ENCODE assay signal across 14 mouse cellular contexts in the genomic region with DNA sequence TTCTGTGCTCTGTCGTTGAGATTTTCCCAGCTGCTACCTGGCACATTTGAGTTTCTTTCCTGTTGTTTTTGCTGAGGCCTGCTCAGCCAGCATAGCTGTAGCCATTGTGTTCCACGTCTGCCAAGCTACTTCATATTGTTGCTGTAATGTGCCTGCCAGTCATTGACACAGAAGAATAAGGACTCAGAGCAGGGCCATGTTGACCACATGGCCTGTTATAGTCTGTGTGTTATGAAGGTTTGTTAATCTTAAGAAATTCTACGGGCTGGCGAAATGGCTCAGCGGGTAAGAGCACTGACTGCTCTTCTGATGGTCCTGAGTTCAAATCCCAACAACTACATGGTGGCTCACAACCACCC. TPM values are rescaled to one million over a fixed set of nuclear protein-coding genes. Genes with fewer than 3 reads are reported as not detected.
DNase-seq lines count a peak whose midpoint lies in the region; ATAC-seq and TF ChIP-seq lines count a peak whose summit lies in the region.
"Had no signal": no experiment of that assay in that cellular context is flagged by ENCODE, and none has a peak within 500 bp of the region (broad histone marks: within the 10 kb centered on the region; RNA-seq: fewer than 3 reads in every experiment).

No protein-coding gene starts in this region.

- peak; percentile 32 for DNase-seq in embryo, embryonic 10 days (ENCODE audit: low spot score)
- DNase-seq in embryo, embryonic 11 days = no peak
- no peak for DNase-seq in lung, embryonic 14.5 days
- DNase-seq in lung, postnatal 10 days = no peak
- DNase-seq in hindbrain, embryonic 10.5 days (ENCODE audit: low spot score) = peak; percentile 21
- DNase-seq in adipocyte (ENCODE audit: low spot score) = no peak
- no peak for DNase-seq in left cerebral cortex, postnatal 4 days
- DNase-seq: adrenal gland, adult 8-10 months; cerebellum, adult 11-12 months; heart, postnatal 4 days had no signal

- peak overlapping the region; percentile 51 for H3K27ac ChIP-seq in lung, embryonic 14.5 days (ENCODE audit: low read depth)
- peak overlapping the region; percentile 91 for H3K27ac ChIP-seq in hindbrain, embryonic 10.5 days
- H3K27ac ChIP-seq in neural tube, embryonic 14.5 days (ENCODE audit: low read depth, low read length) = 0 out of 2 replicates have a peak overlapping the region, but pooled peaks have one; percentile 7

- H3K4me1 ChIP-seq in lung, embryonic 14.5 days (ENCODE audit: insufficient read depth) = no peaks in the 10 kb centered on the region
- H3K4me1 ChIP-seq in hindbrain, embryonic 10.5 days (replicated peaks) = peaks cover 24% of the 10 kb centered on the region
- H3K4me1 ChIP-seq in neural tube, embryonic 14.5 days (ENCODE audit: control insufficient read depth, insufficient read depth, low read length) = no peaks in the 10 kb centered on the region

- no peaks in the 10 kb centered on the region for H3K36me3 ChIP-seq in lung, embryonic 14.5 days (ENCODE audit: insufficient read depth)
- no peaks in the 10 kb centered on the region for H3K36me3 ChIP-seq in hindbrain, embryonic 10.5 days
- no peaks in the 10 kb centered on the region for H3K36me3 ChIP-seq in neural tube, embryonic 14.5 days (ENCODE audit: control insufficient read depth, insufficient read depth, low read length)

- no peak for ATAC-seq in lung, embryonic 14.5 days (ENCODE audit: insufficient read depth)
- ATAC-seq in neural tube, embryonic 14.5 days (ENCODE audit: low read depth) = peak; percentile 39; the same call in 1 of the 2 replicates

- no peaks in the 10 kb centered on the region for H3K27me3 ChIP-seq in lung, embryonic 14.5 days (ENCODE audit: insufficient read depth, low read length)
- no peaks in the 10 kb centered on the region for H3K27me3 ChIP-seq in hindbrain, embryonic 10.5 days (ENCODE audit: insufficient read depth, poor library complexity, severe bottlenecking)
- H3K27me3 ChIP-seq in neural tube, embryonic 14.5 days (ENCODE audit: control insufficient read depth, insufficient read depth, low read length) = no peaks in the 10 kb centered on the region

- H3K9ac ChIP-seq in lung, embryonic 14.5 days = no peak overlapping the region
- H3K9ac ChIP-seq in neural tube, embryonic 14.5 days (replicated peaks; ENCODE audit: low read depth, low read length) = no peak overlapping the region

- no peak overlapping the region for H3K4me2 ChIP-seq in lung, embryonic 14.5 days
- no peak overlapping the region for H3K4me2 ChIP-seq in neural tube, embryonic 14.5 days (ENCODE audit: low read depth, low read length)

- TF ChIP-seq CTCF in lung, embryonic 14.5 days (IDR thresholded peaks at IDR 0.05; ENCODE audit: low read depth) = no peak

- H3K4me3 ChIP-seq in lung, embryonic 14.5 days (ENCODE audit: low read depth, low read length) = no peak overlapping the region
- no peak overlapping the region for H3K4me3 ChIP-seq in hindbrain, embryonic 10.5 days
- H3K4me3 ChIP-seq in neural tube, embryonic 14.5 days (ENCODE audit: low read depth, low read length) = no peak overlapping the region
- H3K4me3 ChIP-seq: myocyte had no signal

- WGBS in lung, embryonic 14.5 days = 62% methylated on average over 5 of the region's 5 CpGs
- 48% methylated on average over 5 of the region's 5 CpGs for WGBS in hindbrain, embryonic 10.5 days
- WGBS in neural tube, embryonic 14.5 days = 44% methylated on average over 5 of the region's 5 CpGs

- no peaks in the 10 kb centered on the region for H3K9me3 ChIP-seq in lung, embryonic 14.5 days (ENCODE audit: low read depth, low read length)
- H3K9me3 ChIP-seq in hindbrain, embryonic 10.5 days = no peaks in the 10 kb centered on the region
- no peaks in the 10 kb centered on the region for H3K9me3 ChIP-seq in neural tube, embryonic 14.5 days (ENCODE audit: control insufficient read depth, low read length)

- intact Hi-C loops in left cerebral cortex, postnatal 4 days (cut with DNase I) = no loop called here

RNA-seq across cellular contexts. Expression of a gene that starts 2.2 kb away (rescaled TPM):
- not detected in 2 replicates for polyA plus RNA-seq in lung, embryonic 14.5 days (2014; fragmentation: Nextera tagmentation; extraction: Ambion mirVana)
- polyA plus RNA-seq in hindbrain, embryonic 10.5 days (2016; fragmentation: Nextera tagmentation; extraction: Ambion mirVana) = not detected in 2 replicates
- not detected in 2 replicates for polyA plus RNA-seq in neural tube, embryonic 14.5 days (2014; fragmentation: Nextera tagmentation; extraction: Ambion mirVana)
- total RNA-seq in left cerebral cortex, postnatal 4 days (2021) = not detected
- total RNA-seq: adrenal gland, adult 8-10 months; heart, postnatal 4 days; layer of hippocampus, postnatal 10 days; liver, adult 2 months had no signal
- polyA plus RNA-seq: liver, adult 2 months; myocyte had no signal

RNA-seq across cellular contexts. Expression of a gene that starts 9.0 kb away (rescaled TPM):
- 0.49 and 1.1 TPM in 2 replicates for polyA plus RNA-seq in lung, embryonic 14.5 days (2014; fragmentation: Nextera tagmentation; extraction: Ambion mirVana)
- not detected in 2 replicates for polyA plus RNA-seq in hindbrain, embryonic 10.5 days (2016; fragmentation: Nextera tagmentation; extraction: Ambion mirVana)
- polyA plus RNA-seq in neural tube, embryonic 14.5 days (2014; fragmentation: Nextera tagmentation; extraction: Ambion mirVana) = 0.58 and 0.88 TPM in 2 replicates
- not detected for total RNA-seq in left cerebral cortex, postnatal 4 days (2021)
- total RNA-seq: layer of hippocampus, postnatal 10 days had no signal

RNA-seq across cellular contexts. Expression of a gene that starts 16.1 kb away (rescaled TPM):
- 164 and 183 TPM in 2 replicates for polyA plus RNA-seq in lung, embryonic 14.5 days (2014; fragmentation: Nextera tagmentation; extraction: Ambion mirVana)
- polyA plus RNA-seq in hindbrain, embryonic 10.5 days (2016; fragmentation: Nextera tagmentation; extraction: Ambion mirVana) = 21.0 and 23.9 TPM in 2 replicates
- 19.3 and 34.1 TPM in 2 replicates for polyA plus RNA-seq in neural tube, embryonic 14.5 days (2014; fragmentation: Nextera tagmentation; extraction: Ambion mirVana)
- 10 to 100 TPM in 1 of 2 experiments, 1 to 10 TPM in 1; 8.9 to 12.8 TPM for total RNA-seq in left cerebral cortex, postnatal 4 days (2021)

RNA-seq across cellular contexts. Expression of a gene that starts 34.2 kb away (rescaled TPM):
- polyA plus RNA-seq in lung, embryonic 14.5 days (2014; fragmentation: Nextera tagmentation; extraction: Ambion mirVana) = 5.6 and 7.1 TPM in 2 replicates
- polyA plus RNA-seq in hindbrain, embryonic 10.5 days (2016; fragmentation: Nextera tagmentation; extraction: Ambion mirVana) = 26.4 and 35.1 TPM in 2 replicates
- 34.8 and 36.6 TPM in 2 replicates for polyA plus RNA-seq in neural tube, embryonic 14.5 days (2014; fragmentation: Nextera tagmentation; extraction: Ambion mirVana)
- 100 to 1,000 TPM; 132 to 150 TPM for total RNA-seq in left cerebral cortex, postnatal 4 days (2021)

RNA-seq across cellular contexts. Expression of a gene that starts 51.3 kb away (rescaled TPM):
- 7.5 and 8.7 TPM in 2 replicates for polyA plus RNA-seq in lung, embryonic 14.5 days (2014; fragmentation: Nextera tagmentation; extraction: Ambion mirVana)
- 5.1 and 5.2 TPM in 2 replicates for polyA plus RNA-seq in hindbrain, embryonic 10.5 days (2016; fragmentation: Nextera tagmentation; extraction: Ambion mirVana)
- not detected in 2 replicates for polyA plus RNA-seq in neural tube, embryonic 14.5 days (2014; fragmentation: Nextera tagmentation; extraction: Ambion mirVana)
- not detected for total RNA-seq in left cerebral cortex, postnatal 4 days (2021)
- total RNA-seq: layer of hippocampus, postnatal 10 days had no signal

Comparison
In these comparisons a context has a peak if more than half of its experiments do, and no peak if none do; other contexts are left out.
1. DNase-seq: peak in embryo, embryonic 10 days (single experiment) and hindbrain, embryonic 10.5 days (single experiment); none in embryo, embryonic 11 days (single experiment), lung, embryonic 14.5 days (single experiment), lung, postnatal 10 days (single experiment), adipocyte (single experiment) and left cerebral cortex, postnatal 4 days (single experiment).
2. H3K27ac ChIP-seq: peak in every context shown above with its lines; median percentile 91 in hindbrain, embryonic 10.5 days; 51 in lung, embryonic 14.5 days; 7 in neural tube, embryonic 14.5 days.